Mouse (Mus musculus) testis, adult 2 months (tissue): Measurements from ENCODE around the gene Gm17455.

Experiments
- CTCF ChIP-seq: fragments of 200-500 bp; IDR thresholded peaks from 2 replicates; pipeline ENCODE4 v1.5.1; 2012; ENCODE audit warnings: low read depth, mild to moderate bottlenecking, inconsistent platforms, low read length, moderate library complexity; ENCODE audit not compliant: control insufficient read depth, insufficient read depth, insufficient replicate concordance
- POLR2A ChIP-seq: fragments of 200-500 bp; IDR thresholded peaks from 2 replicates; pipeline ENCODE4 v1.6.1; 2012; ENCODE audit warnings: low read depth, mild to moderate bottlenecking, inconsistent platforms, low read length, moderate library complexity; ENCODE audit not compliant: control insufficient read depth

GRCm38 (mm10) chr10:60413756-60414155, 14.2 kb downstream of the Gm17455 start:
- no peak for TF ChIP-seq CTCF
- TF ChIP-seq POLR2A = no peak
